Mouse (Mus musculus): ENCODE measurements around the gene Sp8. TPM values are rescaled to one million over a fixed set of nuclear protein-coding genes. Genes with fewer than 3 reads are reported as not detected.

Sp8 gene
- polyA plus RNA-seq, 1 experiment from 2014 or later = not detected

DNA sequence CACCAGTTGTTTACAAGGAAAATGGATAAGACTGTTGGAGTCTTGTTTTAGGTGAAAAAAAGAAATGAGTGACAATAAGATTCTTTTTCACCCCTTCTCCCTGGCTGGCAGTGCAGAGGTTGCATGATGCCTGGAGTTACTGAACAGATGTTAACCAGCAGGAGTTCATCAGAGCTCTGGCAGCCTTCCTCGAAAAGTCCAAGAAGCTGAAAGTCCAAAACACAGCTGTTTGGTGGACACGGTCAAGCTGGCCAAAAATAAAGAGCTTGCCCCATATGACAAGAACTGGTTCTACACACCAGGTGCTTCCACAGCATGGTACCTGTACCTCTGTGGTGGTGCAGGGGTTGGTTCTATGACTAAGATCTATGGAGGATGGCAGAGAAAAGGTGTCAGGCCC, 41.8 kb downstream of the Sp8 start:
- ATAC-seq (no peak), DNase-seq (no peak)
- H3K36me3 ChIP-seq (replicated peaks; ENCODE audit: insufficient read depth, low read length) = no peaks in the 10 kb centered on the region
- TF ChIP-seq CTCF (IDR thresholded peaks at IDR 0.05; ENCODE audit: low read depth) (no peak), EP300 (IDR thresholded peaks at IDR 0.05; ENCODE audit: low read depth) (no peak)
- no peak overlapping the region for H3K27ac ChIP-seq (ENCODE audit: low read depth)
- H3K9ac ChIP-seq (replicated peaks) = no peak overlapping the region
- H3K9me3 ChIP-seq (ENCODE audit: low read length) = no peaks in the 10 kb centered on the region
- no peaks in the 10 kb centered on the region for H3K4me1 ChIP-seq (ENCODE audit: insufficient read depth)
- H3K4me2 ChIP-seq (ENCODE audit: low read depth, low read length) = no peak overlapping the region
- no peak overlapping the region for H3K4me3 ChIP-seq (ENCODE audit: low read depth, low read length)
- H3K27me3 ChIP-seq (ENCODE audit: insufficient read depth, low read length) = no peaks in the 10 kb centered on the region
- 61% methylated on average over 2 of the region's 2 CpGs for WGBS (ENCODE audit: insufficient replicate concordance)

Other genes with a start within 250 kb of the Sp8 start
- not detected in 2 replicates for gene Abcb5, start 120.1 kb downstream of the Sp8 start, polyA plus RNA-seq (2015; fragmentation: Nextera tagmentation; extraction: Ambion mirVana)